Mouse (Mus musculus): Measurements from ENCODE around the gene Ino80b. TPM values are rescaled to one million over a fixed set of nuclear protein-coding genes. Genes with fewer than 3 reads are reported as not detected.

The Ino80b gene
- total RNA-seq, 2 experiments from 2014 or later = 11.9 to 15.7 TPM

DNA sequence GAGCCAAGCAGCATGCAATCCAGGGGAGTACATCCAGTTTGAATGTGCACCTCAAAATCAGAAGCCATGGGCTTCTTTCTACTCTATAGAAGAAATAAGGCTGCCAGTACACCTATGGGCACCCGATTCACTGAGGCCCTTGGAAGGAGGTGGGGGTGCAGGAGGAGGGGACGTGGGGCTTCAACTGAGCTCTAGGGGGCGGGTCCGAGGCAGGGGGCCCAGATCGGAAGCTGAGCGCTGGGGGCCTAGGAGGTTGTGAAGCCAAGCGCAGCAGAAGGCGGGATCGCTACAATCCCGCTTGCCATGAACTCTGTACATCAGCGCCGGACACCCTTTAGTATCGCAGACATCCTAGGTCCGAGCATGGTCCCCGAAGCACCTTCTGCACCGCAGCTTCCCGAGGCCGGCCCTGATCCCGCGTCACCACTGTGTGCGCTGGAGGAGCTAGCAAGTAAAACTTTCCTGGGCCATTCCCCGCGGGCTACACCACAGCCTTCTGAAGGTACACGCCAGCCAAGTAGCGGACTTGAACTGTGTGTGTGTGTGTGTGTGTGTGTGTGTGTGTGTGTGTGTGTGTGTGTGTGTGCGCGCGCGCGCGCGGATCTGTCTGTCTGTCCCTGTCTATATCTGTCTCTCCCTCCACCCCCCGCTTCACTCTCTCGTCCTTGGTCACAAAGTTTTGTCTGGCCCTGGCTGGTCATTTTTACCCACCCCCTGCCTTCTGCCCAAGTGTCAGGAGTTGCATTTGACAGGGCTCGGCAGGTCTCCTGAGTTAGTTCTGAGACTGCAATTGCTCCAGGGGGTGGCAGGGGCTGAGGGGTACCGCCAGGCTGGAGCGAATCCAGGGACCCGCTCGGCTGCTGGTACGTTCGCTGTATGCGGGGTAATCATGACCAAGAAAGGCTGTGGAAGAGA lies 38.9 kb downstream of the Ino80b start, which contains the start of gene Lbx2:
Lbx2 (plus strand) TSS at position 247 of the 915 bp plus-strand sequence.
- DNase-seq = peak in 1 of 2 experiments; percentile 31

DNA sequence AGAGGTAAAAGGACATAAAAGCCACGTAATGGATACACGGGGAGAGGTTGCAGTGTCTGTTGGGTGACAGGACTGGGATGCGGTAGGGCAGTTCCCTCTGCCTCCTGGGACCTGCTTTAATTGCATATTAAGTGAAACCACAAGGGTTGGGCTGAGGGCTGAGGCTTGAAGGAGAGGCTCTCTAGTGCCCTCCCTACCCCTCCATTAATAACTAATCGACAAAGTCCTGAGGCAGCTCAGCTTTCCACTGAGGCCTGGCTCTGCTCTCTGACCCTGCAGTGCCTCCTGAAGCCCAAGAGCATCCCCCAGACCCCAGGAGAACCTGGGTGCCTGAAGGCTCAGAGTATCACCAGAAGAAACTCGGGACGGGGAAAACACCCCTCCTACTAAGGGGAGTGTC lies 40.8 kb downstream of the Ino80b start:
- DNase-seq = no peak

DNA sequence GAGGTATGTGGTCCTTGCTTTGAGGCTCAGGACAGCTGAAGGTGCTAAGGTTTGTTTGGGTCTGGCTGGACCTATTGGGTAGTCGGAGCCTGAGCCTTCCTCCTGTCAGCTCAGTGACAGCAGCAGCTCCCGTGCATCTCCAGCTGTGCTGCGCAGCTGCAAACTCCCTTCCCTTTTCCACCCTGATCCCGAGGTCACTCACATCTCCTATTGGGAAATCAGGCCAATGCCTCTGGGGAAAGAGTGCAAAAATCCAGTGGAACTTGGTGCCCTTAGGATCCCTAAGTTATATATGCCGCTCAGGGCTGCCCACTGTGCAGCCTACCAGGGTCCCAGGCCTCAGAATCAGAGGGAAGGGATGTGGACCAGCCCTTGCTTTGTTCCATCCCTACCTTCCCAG lies 41.7 kb downstream of the Ino80b start:
- DNase-seq = no peak

DNA sequence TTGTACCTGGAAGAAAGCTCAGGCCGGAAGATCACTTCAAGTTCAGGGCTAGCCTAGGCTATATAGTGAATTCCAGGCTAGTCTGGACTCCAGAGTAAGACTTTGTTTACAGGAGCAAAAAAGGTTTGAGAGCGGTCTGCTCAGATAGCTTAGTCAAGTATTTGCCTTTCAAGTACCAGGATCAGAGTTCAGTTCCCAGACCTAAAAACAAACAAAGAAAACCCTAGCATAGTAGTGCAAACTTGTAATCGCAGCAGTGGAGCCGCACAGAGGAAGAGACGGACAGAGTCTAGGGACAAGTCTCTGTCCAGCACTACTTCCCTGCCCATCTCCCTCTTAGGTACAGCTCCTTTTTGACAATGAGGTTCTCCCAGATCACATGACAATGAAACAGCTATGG lies 45.0 kb downstream of the Ino80b start:
- no peak for DNase-seq

DNA sequence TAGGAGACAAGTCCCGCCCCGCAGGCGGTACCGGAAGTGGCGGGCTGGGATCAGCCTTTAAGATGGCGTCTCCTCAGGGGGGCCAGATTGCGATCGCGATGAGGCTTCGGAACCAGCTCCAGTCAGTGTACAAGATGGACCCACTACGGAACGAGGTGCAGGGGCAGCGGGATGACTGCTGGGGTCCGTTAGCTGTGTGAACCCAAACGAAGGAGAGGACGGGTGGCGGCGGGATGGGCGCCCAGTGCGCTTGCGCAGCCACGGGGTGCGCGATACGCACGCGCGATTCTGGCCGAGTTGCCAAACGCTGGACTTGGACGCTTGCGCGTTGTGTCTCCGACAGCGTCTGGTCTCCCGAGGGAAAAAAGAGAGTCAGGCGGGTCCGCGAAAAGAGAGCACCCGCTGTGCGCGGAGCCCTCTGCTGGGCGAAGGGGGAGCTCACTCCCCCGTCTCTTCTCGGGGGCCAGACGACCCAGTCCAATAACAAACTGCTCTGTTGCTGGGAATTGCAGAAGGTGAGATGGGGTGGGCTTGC lies 46.8 kb downstream of the Ino80b start:
- DNase-seq = peak; percentile 99 to 100

DNA sequence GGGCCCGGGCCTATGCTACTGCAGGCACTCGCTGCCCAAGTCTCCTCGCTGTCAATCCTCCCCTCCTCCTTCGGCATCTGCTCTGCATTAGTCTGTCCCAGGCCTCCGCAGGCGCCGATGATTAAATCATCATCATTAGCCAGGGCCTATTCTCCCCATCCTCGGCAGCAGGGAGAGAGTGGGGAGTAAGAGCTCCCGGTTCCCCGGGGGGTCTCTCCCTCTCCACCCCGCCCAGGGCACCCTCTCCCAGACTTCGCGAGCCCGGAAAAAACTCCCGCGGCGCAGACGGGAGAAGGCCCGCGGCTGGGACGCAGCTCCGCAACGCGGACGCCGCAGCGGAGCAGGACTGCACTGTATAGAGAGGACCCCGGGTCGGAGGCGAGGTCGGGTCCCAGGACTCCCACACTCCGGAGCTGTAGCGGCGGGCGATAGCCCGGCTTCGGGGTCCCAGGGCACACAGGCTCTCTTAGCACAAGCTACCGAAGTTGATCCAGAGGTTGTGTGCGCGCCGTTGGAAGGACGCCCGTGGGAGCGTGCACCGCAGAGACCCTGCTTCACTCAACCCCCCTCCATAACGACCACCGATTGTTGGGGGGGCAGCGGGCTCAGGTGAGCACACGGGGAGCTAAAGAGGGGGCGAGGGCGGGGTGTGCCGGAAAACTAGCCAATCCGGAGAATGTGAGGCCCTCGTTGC lies 47.5 kb downstream of the Ino80b start, which contains the start of gene Pcgf1:
Pcgf1 (plus strand) TSS at position 240 of the 694 bp plus-strand sequence.
- DNase-seq = peak; percentile 40 to 64

DNA sequence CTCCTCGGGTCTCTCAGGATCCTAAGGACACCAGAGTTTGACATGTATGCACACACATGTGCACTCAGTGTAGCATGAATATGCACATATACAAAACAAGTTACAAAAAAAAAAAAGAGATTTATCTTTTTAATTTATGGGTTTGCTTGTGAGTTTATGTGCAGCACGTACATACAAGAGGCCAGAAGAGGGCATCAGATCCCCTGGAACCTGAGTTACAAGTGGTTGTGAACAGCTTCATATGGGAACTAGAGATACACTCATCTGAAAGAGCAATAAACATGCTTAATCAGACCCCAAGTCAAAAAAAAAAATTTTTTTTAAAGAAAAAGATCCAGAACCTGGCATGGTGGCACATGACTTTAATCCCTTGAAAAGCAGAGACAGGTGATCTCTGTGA lies 50.3 kb downstream of the Ino80b start:
- DNase-seq = no peak

Small RNA genes lying within 50 kb of the gene (microRNA-seq; reads per million reads assigned to microRNA genes)
- 0 reads per million in 2 experiments for gene Mir3470a

Other genes starting within 250 kb of the Ino80b start
- gene Sema4f, start 185.7 kb downstream of the Ino80b start, total RNA-seq (2021) = under 1 TPM; 0.12 to 0.15 TPM
- gene M1ap, start 178.5 kb downstream of the Ino80b start, total RNA-seq (2021) = under 1 TPM in 1 of 2 experiments, not detected in 1; 0.36 TPM
- gene Dok1, start 92.0 kb downstream of the Ino80b start, total RNA-seq (2021) = 1 to 10 TPM; 2.7 to 4.7 TPM
- 1 to 10 TPM; 1.7 to 2.3 TPM for gene Loxl3, start 91.3 kb downstream of the Ino80b start, total RNA-seq (2021)
- gene Aup1, start 70.9 kb downstream of the Ino80b start, total RNA-seq (2021) = 10 to 100 TPM; 76.3 to 77.2 TPM
- 10 to 100 TPM; 31.2 to 32.7 TPM for gene Htra2, start 70.2 kb downstream of the Ino80b start, total RNA-seq (2021)
- gene Dqx1, start 67.6 kb downstream of the Ino80b start, total RNA-seq (2021) = under 1 TPM; 0.20 to 0.87 TPM
- not detected for gene Tlx2, start 55.1 kb downstream of the Ino80b start, total RNA-seq (2021)
- 1 to 10 TPM; 7.4 to 9.6 TPM for gene Pcgf1, start 47.6 kb downstream of the Ino80b start, total RNA-seq (2021)
- gene Lbx2, start 39.1 kb downstream of the Ino80b start, total RNA-seq (2021) = 1 to 10 TPM; 1.3 to 1.5 TPM
- 1 to 10 TPM; 1.3 to 1.5 TPM for gene Ccdc142, start 23.8 kb downstream of the Ino80b start, total RNA-seq (2021)
- gene Gm42688, start 23.8 kb downstream of the Ino80b start, total RNA-seq (2021) = 1 to 10 TPM in 1 of 2 experiments, under 1 TPM in 1; 0.89 to 1.2 TPM
- gene Mrpl53, start 16.4 kb downstream of the Ino80b start, total RNA-seq (2021) = 100 to 1,000 TPM; 124 to 135 TPM
- 10 to 100 TPM in 1 of 2 experiments, 1 to 10 TPM in 1; 9.3 to 10.3 TPM for gene Mogs, start 9.9 kb downstream of the Ino80b start, total RNA-seq (2021)
- 10 to 100 TPM; 68.8 to 74.6 TPM for gene Wbp1, start 3.9 kb downstream of the Ino80b start, total RNA-seq (2021)
- gene Rtkn, start 10.0 kb upstream of the Ino80b start, total RNA-seq (2021) = 1 to 10 TPM; 3.5 to 5.9 TPM
- gene Wdr54, start 31.0 kb upstream of the Ino80b start, total RNA-seq (2021) = 1 to 10 TPM; 1.6 to 1.8 TPM
- gene 1700003E16Rik, start 31.0 kb upstream of the Ino80b start, total RNA-seq (2021) = under 1 TPM; 0.12 to 0.18 TPM
- gene Dctn1, start 40.5 kb upstream of the Ino80b start, total RNA-seq (2021) = 100 to 1,000 TPM; 130 to 133 TPM
- gene Slc4a5, start 94.4 kb upstream of the Ino80b start, total RNA-seq (2021) = under 1 TPM in 1 of 2 experiments, not detected in 1; 0.08 TPM
- 1 to 10 TPM; 2.3 to 3.8 TPM for gene Mthfd2, start 200.5 kb upstream of the Ino80b start, total RNA-seq (2021)
- gene Mob1a, start 200.6 kb upstream of the Ino80b start, total RNA-seq (2021) = 10 to 100 TPM; 23.8 to 26.6 TPM
- gene Bola3, start 223.7 kb upstream of the Ino80b start, total RNA-seq (2021) = 100 to 1,000 TPM; 388 to 397 TPM

Measured in heart, adult 18-20 months (tissue).